ENCODE assay signal across 14 mouse cellular contexts in the genomic region with DNA sequence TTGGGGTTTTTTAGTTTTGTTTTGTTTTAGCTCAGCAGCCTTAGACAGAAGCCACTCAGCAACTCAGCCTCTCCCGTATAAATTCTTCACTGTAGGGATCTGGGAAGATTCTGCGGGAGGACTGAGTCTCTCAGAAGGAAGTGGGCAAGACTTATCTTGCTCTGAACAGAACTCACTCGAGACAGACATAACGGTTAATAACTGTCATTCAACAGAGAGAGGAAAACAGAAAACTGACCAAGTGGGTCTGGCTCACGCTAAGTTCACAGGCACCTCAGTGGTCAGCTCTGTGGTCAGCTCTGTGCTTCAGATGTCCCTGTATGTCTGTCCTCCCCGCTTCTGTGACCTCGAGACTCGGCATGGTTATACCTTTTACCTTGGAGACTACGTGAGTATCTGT. TPM values are rescaled to one million over a fixed set of nuclear protein-coding genes. Genes with fewer than 3 reads are reported as not detected.
A peak's percentile ranks its signal among the peaks of the same experiment; 100 is the strongest.
DNase-seq lines count a peak whose midpoint lies in the region; ATAC-seq and TF ChIP-seq lines count a peak whose summit lies in the region.
"Had no signal": no experiment of that assay in that cellular context is flagged by ENCODE, and none has a peak within 500 bp of the region (broad histone marks: within the 10 kb centered on the region; RNA-seq: fewer than 3 reads in every experiment).

No protein-coding gene starts in this region.

- H3K4me2 ChIP-seq in liver, embryonic 16.5 days (ENCODE audit: low read depth, low read length) = peak overlapping the region; percentile 56

- DNase-seq in heart, embryonic 10.5 days (ENCODE audit: low spot score) = no peak
- DNase-seq in heart, adult 11 months = no peak
- DNase-seq in layer of hippocampus, adult 2 months (ENCODE audit: low spot score in 2 of 2) = no peak
- no peak for DNase-seq in layer of hippocampus, adult 8-10 months (ENCODE audit: low spot score in 2 of 2)
- DNase-seq in embryonic facial prominence, embryonic 10.5 days (ENCODE audit: low spot score) = no peak
- no peak for DNase-seq in layer of hippocampus, adult 9-10 months (ENCODE audit: low spot score)
- DNase-seq in neural tube, embryonic 10.5 days (ENCODE audit: extremely low spot score, low spot score) = no peak
- DNase-seq: lung, adult 2 months had no signal

- H3K36me3 ChIP-seq in heart, embryonic 10.5 days = no peaks in the 10 kb centered on the region
- H3K36me3 ChIP-seq in embryonic facial prominence, embryonic 10.5 days (replicated peaks) = no peaks in the 10 kb centered on the region
- H3K36me3 ChIP-seq in liver, embryonic 16.5 days (ENCODE audit: control insufficient read depth, insufficient read depth) = no peaks in the 10 kb centered on the region

- peak overlapping the region; percentile 31; the same call in 1 of the 2 replicates for H3K9ac ChIP-seq in liver, embryonic 16.5 days (ENCODE audit: low read depth, low read length)

- no peak for ATAC-seq in liver, embryonic 16.5 days (ENCODE audit: low read depth)
- ATAC-seq: forebrain, embryonic 16.5 days had no signal

- no peak for TF ChIP-seq CTCF in layer of hippocampus, adult 2 months (conservative IDR thresholded peaks at IDR 0.05)

- H3K27ac ChIP-seq in heart, embryonic 10.5 days = peak overlapping the region; percentile 77
- peak overlapping the region; percentile 68 for H3K27ac ChIP-seq in layer of hippocampus, adult 2 months
- peak overlapping the region; percentile 51 for H3K27ac ChIP-seq in embryonic facial prominence, embryonic 10.5 days (replicated peaks)
- H3K27ac ChIP-seq in liver, embryonic 16.5 days (ENCODE audit: low read length) = peak overlapping the region; percentile 44

- no peak overlapping the region; the same call in 1 of the 2 replicates for H3K4me3 ChIP-seq in heart, embryonic 10.5 days
- H3K4me3 ChIP-seq in layer of hippocampus, adult 2 months = no peak overlapping the region
- no peak overlapping the region for H3K4me3 ChIP-seq in embryonic facial prominence, embryonic 10.5 days
- H3K4me3 ChIP-seq in liver, embryonic 16.5 days (ENCODE audit: low read depth, low read length) = peak overlapping the region; percentile 40

- no peaks in the 10 kb centered on the region for H3K27me3 ChIP-seq in heart, embryonic 10.5 days (ENCODE audit: insufficient read depth, poor library complexity, severe bottlenecking)
- H3K27me3 ChIP-seq in embryonic facial prominence, embryonic 10.5 days (replicated peaks; ENCODE audit: low read depth, poor library complexity, severe bottlenecking) = peaks cover 20% of the 10 kb centered on the region
- no peaks in the 10 kb centered on the region for H3K27me3 ChIP-seq in liver, embryonic 16.5 days (ENCODE audit: control insufficient read depth, insufficient read depth, low read depth, low read length)

- WGBS in heart, embryonic 10.5 days = 60% methylated on average over 9 of the region's 9 CpGs
- WGBS in embryonic facial prominence, embryonic 10.5 days = 77% methylated on average over 9 of the region's 9 CpGs
- 16% methylated on average over 9 of the region's 9 CpGs for WGBS in liver, embryonic 16.5 days (ENCODE audit: insufficient replicate concordance)

- peaks cover 91% of the 10 kb centered on the region for H3K4me1 ChIP-seq in heart, embryonic 10.5 days
- peaks cover 76% of the 10 kb centered on the region for H3K4me1 ChIP-seq in embryonic facial prominence, embryonic 10.5 days
- H3K4me1 ChIP-seq in liver, embryonic 16.5 days (ENCODE audit: control insufficient read depth, low read depth, low read length) = peaks cover 38% of the 10 kb centered on the region

- H3K9me3 ChIP-seq in heart, embryonic 10.5 days = no peaks in the 10 kb centered on the region
- no peaks in the 10 kb centered on the region for H3K9me3 ChIP-seq in embryonic facial prominence, embryonic 10.5 days
- H3K9me3 ChIP-seq in liver, embryonic 16.5 days (replicated peaks; ENCODE audit: control insufficient read depth, low read length) = no peaks in the 10 kb centered on the region

RNA-seq across cellular contexts. Expression of a gene that starts 37.9 kb away (rescaled TPM):
- 0.71 and 0.87 TPM in 2 replicates for polyA plus RNA-seq in heart, embryonic 10.5 days (2016; fragmentation: Nextera tagmentation; extraction: Ambion mirVana)
- total RNA-seq in layer of hippocampus, adult 2 months (2021) = 1 to 10 TPM; 3.8 to 4.2 TPM
- 1 to 10 TPM; 1.7 to 3.1 (median 2.0) TPM for total RNA-seq in layer of hippocampus, adult 8-10 months (2022)
- 0.97 and 1.0 TPM in 2 replicates for polyA plus RNA-seq in embryonic facial prominence, embryonic 10.5 days (2016; fragmentation: Nextera tagmentation; extraction: Ambion mirVana)
- polyA plus RNA-seq in liver, embryonic 16.5 days (2015; fragmentation: Nextera tagmentation; extraction: Ambion mirVana) = not detected in 2 replicates
- total RNA-seq: granulocyte monocyte progenitor cell, adult 5-6 weeks had no signal

RNA-seq across cellular contexts. Expression of a gene that starts 49.4 kb away (rescaled TPM):
- polyA plus RNA-seq in heart, embryonic 10.5 days (2016; fragmentation: Nextera tagmentation; extraction: Ambion mirVana) = not detected in 2 replicates
- not detected for total RNA-seq in layer of hippocampus, adult 2 months (2021)
- not detected for total RNA-seq in layer of hippocampus, adult 8-10 months (2022)
- not detected in 2 replicates for polyA plus RNA-seq in embryonic facial prominence, embryonic 10.5 days (2016; fragmentation: Nextera tagmentation; extraction: Ambion mirVana)
- not detected in 2 replicates for polyA plus RNA-seq in liver, embryonic 16.5 days (2015; fragmentation: Nextera tagmentation; extraction: Ambion mirVana)
- total RNA-seq: granulocyte monocyte progenitor cell, adult 5-6 weeks; layer of hippocampus, postnatal 14 days had no signal
- polyA plus RNA-seq: cortical plate, adult 2 months; forebrain, embryonic 16.5 days; kidney, adult 2 months; lung, adult 2 months had no signal
